Mouse (Mus musculus) spleen, postnatal 14 days (tissue): ENCODE measurements around the gene Dnhd1.
"Not testable (repeated sequence)": the region's sequence is repeated elsewhere in the genome, so short reads cannot be mapped to it uniquely, and the experiment has no call there.

ENCODE experiments used
- DNase-seq, 2 experiments: peaks; one replicate each; pipeline ENCODE4 v3.0.0; 2021 to 2022; ENCODE audit warnings: low spot score in 2 of 2

Dnhd1 gene

GRCm38 (mm10) chr7:105640233-105640893, 10.3 kb upstream of the Dnhd1 start, which contains the start of the genes Arfip2 and Gm45799:
Arfip2 (minus strand) TSS chr7:105640416.
Gm45799 (plus strand) TSS chr7:105640552.
- peak; percentile 82 to 94 for DNase-seq

GRCm38 (mm10) chr7:105640894-105641255, 9.8 kb upstream of the Dnhd1 start:
- peak in 1 of 2 experiments; percentile 18 for DNase-seq

GRCm38 (mm10) chr7:105641936-105642335, 8.7 kb upstream of the Dnhd1 start:
- DNase-seq: no peak

DNA sequence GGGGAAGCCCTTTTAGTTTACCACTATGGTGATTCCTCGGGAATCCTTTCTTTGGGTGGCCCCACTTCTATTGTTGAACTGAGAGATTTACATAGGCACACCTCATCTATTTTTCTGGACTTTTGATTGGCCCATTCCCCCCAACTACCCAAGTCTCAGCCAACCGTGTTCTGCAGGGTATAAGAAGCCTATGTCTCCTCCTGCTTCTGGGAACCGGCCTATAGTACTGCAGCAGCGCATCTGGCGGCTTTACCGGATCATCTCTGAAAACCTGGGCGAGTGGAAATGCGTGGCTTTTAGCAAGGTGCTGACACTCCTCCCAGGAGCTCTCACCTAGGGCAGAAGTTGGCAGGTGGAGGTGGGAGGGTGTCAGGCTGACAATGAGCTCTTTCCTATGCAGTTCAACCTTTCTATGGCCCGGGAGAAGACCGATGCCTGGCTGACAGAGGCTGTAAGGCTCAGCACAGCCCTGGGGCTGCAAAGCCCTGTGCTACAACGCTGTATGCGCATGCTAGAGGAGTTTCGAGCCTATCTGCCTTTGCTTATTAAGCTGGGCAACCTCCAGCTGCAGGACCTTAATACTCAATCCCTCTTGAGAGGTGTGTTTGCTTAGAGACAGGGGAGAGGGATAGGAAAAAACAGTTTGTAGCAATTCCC, 35.0 kb downstream of the Dnhd1 start:
- DNase-seq: no peak

DNA sequence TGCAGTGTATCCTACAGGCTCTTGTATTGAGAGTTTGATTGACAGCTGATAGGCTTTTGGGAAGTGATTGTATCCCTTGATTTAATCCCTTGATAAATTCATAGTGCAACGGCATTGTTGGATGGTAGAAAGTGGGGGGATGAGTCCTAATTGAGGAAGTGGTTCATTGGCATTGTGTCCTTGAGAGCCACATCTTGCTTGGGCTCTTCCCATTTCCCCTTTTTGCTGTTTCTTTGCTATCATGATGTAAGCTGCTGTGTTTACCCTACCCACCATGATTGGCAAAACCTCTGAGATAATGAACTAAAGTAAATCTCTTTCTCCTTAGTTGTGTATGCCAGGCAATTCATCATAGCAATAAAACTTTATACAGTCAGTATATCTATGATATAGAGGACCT, 40.2 kb downstream of the Dnhd1 start:
- no peak for DNase-seq

DNA sequence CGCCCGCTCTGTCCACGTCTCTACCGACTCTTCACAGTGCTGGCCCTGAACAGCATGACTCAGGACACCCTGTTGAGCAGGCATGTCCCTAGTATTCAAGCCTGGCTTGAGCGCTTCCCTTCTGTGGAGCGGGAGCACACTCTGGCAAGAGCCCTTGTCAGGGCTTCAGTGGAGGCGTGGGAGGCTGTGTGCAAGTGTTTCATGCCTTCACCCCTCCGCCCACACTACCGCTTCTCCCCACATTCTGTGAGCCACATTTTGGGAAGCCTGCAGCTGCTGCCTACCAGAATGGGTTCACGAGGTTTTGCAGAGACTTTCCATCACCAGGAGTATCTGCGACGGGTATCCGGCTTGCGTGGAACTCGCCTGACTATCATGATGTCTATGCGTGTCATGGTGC, 52.6 kb downstream of the Dnhd1 start:
- DNase-seq: no peak

- no peak for DNase-seq
Observed at GRCm38 (mm10) chr7:105703816-105704215, 53.2 kb downstream of the Dnhd1 start.

- DNase-seq: no peak
Observed at GRCm38 (mm10) chr7:105708733-105709132, 58.1 kb downstream of the Dnhd1 start.

DNA sequence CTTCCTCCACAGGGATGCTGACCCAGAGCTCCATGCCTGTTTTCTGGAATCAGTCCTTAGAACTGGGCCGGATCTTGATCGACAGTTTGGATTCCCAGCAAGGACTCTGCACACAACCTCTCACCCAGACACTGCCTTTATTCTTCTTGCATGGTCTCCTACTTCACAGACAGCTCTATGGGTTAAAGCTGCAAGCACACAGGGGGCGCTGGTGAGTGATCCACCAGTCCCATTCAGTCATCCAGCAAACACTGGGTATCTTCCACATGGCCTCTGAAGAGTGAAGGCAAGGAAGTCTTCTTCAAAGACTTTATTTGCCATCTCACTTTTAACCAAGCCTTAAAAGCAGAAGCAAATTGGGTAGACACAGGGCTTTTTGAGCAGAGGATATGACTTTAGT, 64.7 kb downstream of the Dnhd1 start:
- DNase-seq: no peak

GRCm38 (mm10) chr7:105721916-105722315, 71.3 kb downstream of the Dnhd1 start:
- DNase-seq: no peak

DNA sequence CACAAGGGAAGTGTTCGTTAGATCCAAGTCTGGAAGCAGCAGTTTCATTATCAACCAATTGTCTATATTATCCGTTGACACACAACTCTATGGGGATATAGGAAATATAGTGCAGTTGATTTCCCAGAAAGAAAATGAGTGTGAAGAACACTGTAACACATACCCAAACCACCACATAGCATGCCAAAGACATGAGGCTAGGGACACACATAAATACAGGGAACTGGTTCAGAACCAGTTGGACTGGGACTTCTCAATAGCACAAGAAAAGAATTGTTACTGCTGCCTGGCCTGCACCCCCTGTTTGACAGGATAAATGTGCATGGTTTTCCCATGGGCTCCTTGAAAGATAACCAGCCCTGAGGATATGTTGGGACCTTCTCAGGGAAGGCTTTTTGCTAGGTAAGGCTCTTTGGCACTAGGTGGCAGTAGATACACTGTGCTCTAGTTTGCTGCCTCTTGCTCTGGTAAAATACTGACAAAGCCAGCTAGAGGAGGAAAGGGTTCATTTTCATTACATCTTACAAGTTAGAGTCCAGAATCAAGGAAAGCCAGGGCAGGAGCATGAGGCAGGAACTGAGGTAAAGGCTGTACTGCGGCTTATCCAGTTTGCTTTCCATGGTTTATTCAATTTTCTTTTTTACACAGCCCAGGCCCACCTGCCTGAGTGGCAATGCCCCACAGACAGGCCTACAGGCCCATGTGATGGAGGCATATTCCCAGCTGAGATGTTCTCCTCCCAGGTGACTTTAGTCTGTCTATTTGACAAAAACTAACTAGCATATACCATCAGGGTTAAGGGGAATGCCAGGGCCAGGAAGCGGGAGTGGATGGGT, 75.7 kb downstream of the Dnhd1 start:
- peak in 1 of 2 experiments; percentile 25 for DNase-seq

- DNase-seq: no peak
Observed at GRCm38 (mm10) chr7:105726980-105727325, 76.3 kb downstream of the Dnhd1 start.

- DNase-seq: no peak
Observed at GRCm38 (mm10) chr7:105728701-105729428, 78.2 kb downstream of the Dnhd1 start.

- no peak for DNase-seq
Observed at GRCm38 (mm10) chr7:105733836-105734235, 83.2 kb downstream of the Dnhd1 start.

DNA sequence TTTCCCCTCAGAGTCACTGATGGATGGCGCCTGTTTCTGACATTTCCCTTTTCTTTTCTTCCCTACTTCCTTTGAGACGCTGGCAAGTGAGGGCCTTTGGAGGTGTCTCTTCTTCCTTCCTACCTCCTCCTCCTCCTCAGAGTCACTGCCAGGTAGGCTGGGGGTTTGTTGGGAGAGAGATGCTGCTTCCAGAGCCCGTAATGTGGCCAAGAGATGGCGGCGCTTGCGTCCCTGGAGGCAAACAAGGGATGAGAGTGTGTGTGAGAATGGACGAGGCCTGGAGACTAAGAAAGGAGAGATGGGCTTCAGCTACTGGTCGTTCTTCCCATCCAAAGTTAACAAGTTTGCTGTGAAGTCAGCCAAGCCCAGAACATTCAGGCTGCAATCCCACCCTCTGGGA, 84.2 kb downstream of the Dnhd1 start:
- no peak for DNase-seq

DNA sequence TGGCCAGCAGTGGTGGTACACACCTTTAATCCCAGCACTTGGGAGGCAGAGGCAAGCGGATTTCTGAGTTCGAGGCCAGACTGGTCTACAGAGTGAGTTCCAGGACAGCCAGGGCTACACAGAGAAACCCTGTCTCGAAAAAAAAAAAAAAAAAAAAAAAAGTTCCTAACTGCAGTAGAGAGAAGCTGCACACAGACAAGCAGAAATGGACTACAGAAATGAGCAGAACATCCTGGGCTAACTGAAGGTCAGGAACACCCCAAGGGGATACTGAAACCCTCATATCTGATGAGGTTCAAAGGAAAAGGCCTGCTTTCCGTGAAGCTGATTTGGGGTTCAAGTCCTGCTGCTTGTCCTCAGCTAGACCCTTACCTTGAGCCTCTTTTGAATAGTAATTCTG, 84.8 kb downstream of the Dnhd1 start:
- not testable (repeated sequence) for DNase-seq

DNA sequence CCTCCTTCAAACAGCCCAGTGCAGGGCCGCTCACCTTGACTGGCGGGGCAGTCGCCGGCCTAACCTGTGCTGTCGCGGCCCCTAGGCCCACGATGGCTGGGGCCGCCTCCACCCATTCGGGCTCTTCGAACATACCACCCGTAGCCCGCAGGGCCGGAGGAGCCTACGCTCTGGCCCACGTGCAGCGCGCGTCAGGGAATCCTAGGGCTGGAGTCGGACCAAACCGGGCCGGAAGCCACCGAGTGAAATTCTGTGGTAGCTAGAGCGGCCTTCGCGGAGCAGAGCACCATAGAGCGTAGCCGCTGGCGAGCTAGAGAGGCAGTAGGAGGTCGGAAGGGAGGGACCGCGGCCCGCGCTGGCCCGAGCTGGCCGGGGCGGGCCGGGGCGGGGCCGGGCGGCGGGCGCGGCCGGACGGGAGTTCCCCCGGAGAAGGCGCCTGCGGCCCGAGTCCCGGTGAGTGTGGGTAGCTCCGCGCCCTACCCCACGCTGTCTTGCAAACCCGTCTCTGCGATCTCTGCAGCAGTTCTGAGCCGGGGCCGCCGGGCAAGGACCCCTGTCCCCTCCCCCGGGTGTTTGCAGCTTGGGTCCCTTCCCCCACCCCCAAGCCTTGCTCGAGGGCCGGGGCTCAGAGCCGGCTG, 85.8 kb downstream of the Dnhd1 start, which contains the start of gene Ilk:
Gene Ilk (plus strand): TSS at position 329 of the 638 bp plus-strand sequence.
- peak; percentile 83 to 85 for DNase-seq

DNA sequence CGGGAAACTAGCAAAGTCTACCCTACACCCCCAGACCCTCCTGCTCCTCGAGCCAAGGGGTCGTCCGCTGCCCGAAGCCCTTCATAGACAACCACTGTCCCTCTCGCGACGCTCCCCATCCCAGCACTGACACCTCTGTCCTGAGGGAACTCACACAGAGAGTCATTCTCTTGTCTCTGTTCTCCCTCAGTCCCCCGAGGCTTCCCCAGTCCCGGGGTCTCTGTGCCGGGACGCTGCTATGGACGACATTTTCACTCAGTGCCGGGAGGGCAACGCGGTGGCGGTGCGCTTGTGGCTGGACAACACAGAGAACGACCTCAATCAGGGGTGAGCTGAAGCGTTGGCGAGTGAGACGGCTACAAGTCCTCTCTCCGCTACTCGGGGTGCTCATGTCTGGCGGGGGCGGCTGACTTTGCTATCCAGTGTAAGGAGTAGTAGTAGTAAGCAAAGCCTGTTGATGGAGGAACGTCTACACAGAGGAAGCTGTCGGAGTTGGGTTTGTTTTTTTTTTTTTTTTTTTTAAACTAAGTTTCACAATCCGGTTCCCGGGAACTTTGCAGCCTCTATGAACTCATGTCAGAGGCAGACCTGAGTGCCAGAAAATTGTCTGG, 86.4 kb downstream of the Dnhd1 start, which contains the start of gene Rrp8:
Gene Rrp8 (minus strand): TSS at position 475 of the 611 bp plus-strand sequence.
- DNase-seq: peak; percentile 30 to 38

GRCm38 (mm10) chr7:105737648-105738047, 87.0 kb downstream of the Dnhd1 start:
- no peak for DNase-seq

GRCm38 (mm10) chr7:105738286-105738685, 87.7 kb downstream of the Dnhd1 start:
- DNase-seq: no peak

- DNase-seq: no peak
Observed at GRCm38 (mm10) chr7:105738948-105739347, 88.3 kb downstream of the Dnhd1 start.
